Mouse (Mus musculus) embryonic facial prominence, embryonic 14.5 days (tissue): ENCODE results near the gene Slc37a4. TPM values are rescaled to one million over a fixed set of nuclear protein-coding genes. Genes with fewer than 3 reads are reported as not detected.
"Not testable (repeated sequence)": the region's sequence is repeated elsewhere in the genome, so short reads cannot be mapped to it uniquely, and the experiment has no call there.

Experiments used
- ATAC-seq: fragments of 200-750 bp; cut with Nextera tagmentation; 2 replicates; pipeline ENCODE4 v1.8.0; 2017; ENCODE audit warnings: low read depth, moderate number of reproducible peaks, moderate TSS enrichment
- DNase-seq: peaks from one replicate; pipeline ENCODE4 v3.0.0-alpha.2; 2015; ENCODE audit warnings: low spot score
- H3K27ac ChIP-seq: fragments of 300-500 bp; sonication (generic); replicated peaks from 2 replicates; pipeline ENCODE4 v1.5.1; 2014; ENCODE audit warnings: low read depth, mild to moderate bottlenecking, low read length, moderate library complexity
- H3K27me3 ChIP-seq: fragments of 300-500 bp; sonication (generic); replicated peaks from 2 replicates; pipeline ENCODE4 v1.6.1; 2014; ENCODE audit warnings: low read length; ENCODE audit not compliant: control insufficient read depth, insufficient read depth
- H3K36me3 ChIP-seq: fragments of 300-500 bp; sonication (generic); 2 replicates; pipeline ENCODE4 v1.6.1; 2014; ENCODE audit warnings: low read length, mixed read lengths; ENCODE audit not compliant: control insufficient read depth, insufficient read depth
- H3K4me1 ChIP-seq: fragments of 300-500 bp; sonication (generic); 2 replicates; pipeline ENCODE4 v1.6.1; 2014; ENCODE audit warnings: antibody characterized with exemption, low read length; ENCODE audit not compliant: control insufficient read depth, insufficient read depth
- H3K4me2 ChIP-seq: fragments of 300-500 bp; sonication (generic); 2 replicates; pipeline ENCODE4 v1.6.1; 2014; ENCODE audit warnings: low read depth, mild to moderate bottlenecking, low read length, moderate library complexity, mixed read lengths
- H3K4me3 ChIP-seq: fragments of 300-500 bp; sonication (generic); 2 replicates; pipeline ENCODE4 v1.5.1; 2014; ENCODE audit warnings: low read depth, mild to moderate bottlenecking, low read length
- H3K9ac ChIP-seq: fragments of 300-500 bp; sonication (generic); 2 replicates; pipeline ENCODE4 v1.6.1; 2014; ENCODE audit warnings: low read depth, mild to moderate bottlenecking, low read length, moderate library complexity, mixed read lengths
- H3K9me3 ChIP-seq: fragments of 300-500 bp; sonication (generic); 2 replicates; pipeline ENCODE4 v1.6.1; 2016; ENCODE audit warnings: low read length; ENCODE audit not compliant: control insufficient read depth
- WGBS: fragments of 180-500 bp; shearing (Covaris S2); extraction: QIAGEN DNeasy Blood & Tissue Kit; methylation state at CpG from one replicate; pipeline ENCODE4 v1.1.7; 2014; 5-methylcytosine and 5-hydroxymethylcytosine counted together
- polyA plus RNA-seq: library from polyadenylated mRNA; unstranded; fragments of >200 nt; fragmentation: Nextera tagmentation; extraction: Ambion mirVana; gene quantifications from 2 replicates; pipeline ENCODE4 v1.2.1, GENCODE M21; 2014

Slc37a4 gene
- polyA plus RNA-seq, 1 experiment from 2014 or later: 19.0 TPM

- H3K4me1 ChIP-seq: peaks cover 5% of the 10 kb centered on the region; the same call in 1 of the 2 replicates
- H3K4me2 ChIP-seq: peak within 1 kb of the TSS; percentile 59
- H3K4me3 ChIP-seq: peak within 1 kb of the TSS; percentile 91
- peak within 1 kb of the TSS; percentile 90 for H3K9ac ChIP-seq
- DNase-seq: peak; percentile 98
- peaks cover 29% of the 10 kb centered on the region for H3K36me3 ChIP-seq
- H3K27ac ChIP-seq: peak within 1 kb of the TSS; percentile 73
- peak; percentile 94 for ATAC-seq
- no peaks in the 10 kb centered on the region for H3K9me3 ChIP-seq
- WGBS: under 1% methylated on average over 41 of the region's 44 CpGs
- no peaks in the 10 kb centered on the region for H3K27me3 ChIP-seq
Measured at GRCm38 (mm10) chr9:44361190-44361917, 35.3 kb upstream of the Slc37a4 start, which contains the start of gene Vps11. TSS of gene Vps11 (minus strand) at chr9:44361670.

GRCm38 (mm10) chr9:44361931-44362330 is 34.7 kb upstream of the Slc37a4 start:
- H3K4me2 ChIP-seq: peak overlapping the region; percentile 59
- WGBS: 48% methylated on average over 4 of the region's 4 CpGs
- DNase-seq, H3K4me1 ChIP-seq, ATAC-seq, H3K9me3 ChIP-seq, H3K27me3 ChIP-seq: not testable (repeated sequence)
- H3K4me3 ChIP-seq: peak overlapping the region; percentile 91
- H3K27ac ChIP-seq: peak overlapping the region; percentile 61
- peaks cover 23% of the 10 kb centered on the region for H3K36me3 ChIP-seq
- peak overlapping the region; percentile 90 for H3K9ac ChIP-seq

- ATAC-seq (no peak), DNase-seq (no peak)
- Histone ChIP-seq H3K27me3 (no peaks in the 10 kb centered on the region), H3K9me3 (no peaks in the 10 kb centered on the region), H3K27ac (no peak overlapping the region), H3K36me3 (peaks cover 5% of the 10 kb centered on the region), H3K4me3 (no peak overlapping the region), H3K4me1 (peaks cover 5% of the 10 kb centered on the region; the same call in 1 of the 2 replicates), H3K9ac (no peak overlapping the region), H3K4me2 (no peak overlapping the region)
- 61% methylated on average over 3 of the region's 3 CpGs for WGBS
Measured at GRCm38 (mm10) chr9:44364480-44364879, 32.2 kb upstream of the Slc37a4 start.

GRCm38 (mm10) chr9:44373386-44373785 is 23.3 kb upstream of the Slc37a4 start:
- H3K4me2 ChIP-seq: no peak overlapping the region
- no peaks in the 10 kb centered on the region for H3K9me3 ChIP-seq
- no peak for ATAC-seq
- no peak overlapping the region for H3K27ac ChIP-seq
- H3K36me3 ChIP-seq: no peaks in the 10 kb centered on the region
- no peak for DNase-seq
- H3K4me3 ChIP-seq: no peak overlapping the region
- H3K9ac ChIP-seq: no peak overlapping the region
- H3K4me1 ChIP-seq: no peaks in the 10 kb centered on the region
- no peaks in the 10 kb centered on the region for H3K27me3 ChIP-seq

GRCm38 (mm10) chr9:44376141-44376540 is 20.5 kb upstream of the Slc37a4 start:
- no peak for DNase-seq
- H3K4me1 ChIP-seq: peaks cover 13% of the 10 kb centered on the region
- H3K9me3 ChIP-seq: no peaks in the 10 kb centered on the region
- H3K27me3 ChIP-seq: no peaks in the 10 kb centered on the region
- no peak overlapping the region for H3K27ac ChIP-seq
- ATAC-seq: no peak
- H3K4me3 ChIP-seq: no peak overlapping the region
- H3K9ac ChIP-seq: no peak overlapping the region
- H3K36me3 ChIP-seq: peaks cover 7% of the 10 kb centered on the region
- no peak overlapping the region for H3K4me2 ChIP-seq
- 91% methylated on average over 6 of the region's 6 CpGs for WGBS

- H3K4me2 ChIP-seq, H3K27me3 ChIP-seq, ATAC-seq, H3K9ac ChIP-seq, H3K9me3 ChIP-seq, H3K4me3 ChIP-seq, DNase-seq, H3K27ac ChIP-seq: not testable (repeated sequence)
- Histone ChIP-seq H3K4me1 (peaks cover 13% of the 10 kb centered on the region), H3K36me3 (peaks cover 18% of the 10 kb centered on the region)
- WGBS: 85% methylated on average over 2 of the region's 2 CpGs
Measured at GRCm38 (mm10) chr9:44377335-44377734, 19.3 kb upstream of the Slc37a4 start.

- H3K4me3 ChIP-seq: peak overlapping the region; percentile 95
- H3K4me1 ChIP-seq: peaks cover 13% of the 10 kb centered on the region
- no peaks in the 10 kb centered on the region for H3K27me3 ChIP-seq
- DNase-seq (no peak), ATAC-seq (no peak)
- H3K27ac ChIP-seq: no peak overlapping the region; the same call in 1 of the 2 replicates
- H3K36me3 ChIP-seq: peaks cover 28% of the 10 kb centered on the region
- 92% methylated on average over 5 of the region's 5 CpGs for WGBS
- peak overlapping the region; percentile 97 for H3K9ac ChIP-seq
- H3K4me2 ChIP-seq: peak overlapping the region; percentile 66
- no peaks in the 10 kb centered on the region for H3K9me3 ChIP-seq
Measured at GRCm38 (mm10) chr9:44378153-44378730, 18.4 kb upstream of the Slc37a4 start.

- peak within 1 kb of the TSS; percentile 88 for H3K27ac ChIP-seq
- peaks cover 38% of the 10 kb centered on the region for H3K36me3 ChIP-seq
- peaks cover 13% of the 10 kb centered on the region for H3K4me1 ChIP-seq
- H3K4me2 ChIP-seq: peak within 1 kb of the TSS; percentile 96
- peak within 1 kb of the TSS; percentile 97 for H3K9ac ChIP-seq
- ATAC-seq: peak; percentile 98
- H3K4me3 ChIP-seq: peak within 1 kb of the TSS; percentile 95
- WGBS: under 1% methylated on average over 69 of the region's 83 CpGs
- DNase-seq: peak; percentile 98
- H3K9me3 ChIP-seq: no peaks in the 10 kb centered on the region
- no peaks in the 10 kb centered on the region for H3K27me3 ChIP-seq
Measured at GRCm38 (mm10) chr9:44379054-44379834, 17.4 kb upstream of the Slc37a4 start, which contains the start of gene Hyou1. TSS of gene Hyou1 (plus strand) at chr9:44379490.
